Mouse (Mus musculus): ENCODE measurements around the gene Stn1.

Gene Stn1

GRCm38 (mm10) chr19:47452211-47452610 is 85.1 kb downstream of the Stn1 start:
- no peak for DNase-seq (ENCODE audit: low spot score in 2 of 2)

- no peak for DNase-seq (ENCODE audit: low spot score in 2 of 2)
Measured at GRCm38 (mm10) chr19:47451476-47452113, 85.7 kb downstream of the Stn1 start.
